In the genomic region with DNA sequence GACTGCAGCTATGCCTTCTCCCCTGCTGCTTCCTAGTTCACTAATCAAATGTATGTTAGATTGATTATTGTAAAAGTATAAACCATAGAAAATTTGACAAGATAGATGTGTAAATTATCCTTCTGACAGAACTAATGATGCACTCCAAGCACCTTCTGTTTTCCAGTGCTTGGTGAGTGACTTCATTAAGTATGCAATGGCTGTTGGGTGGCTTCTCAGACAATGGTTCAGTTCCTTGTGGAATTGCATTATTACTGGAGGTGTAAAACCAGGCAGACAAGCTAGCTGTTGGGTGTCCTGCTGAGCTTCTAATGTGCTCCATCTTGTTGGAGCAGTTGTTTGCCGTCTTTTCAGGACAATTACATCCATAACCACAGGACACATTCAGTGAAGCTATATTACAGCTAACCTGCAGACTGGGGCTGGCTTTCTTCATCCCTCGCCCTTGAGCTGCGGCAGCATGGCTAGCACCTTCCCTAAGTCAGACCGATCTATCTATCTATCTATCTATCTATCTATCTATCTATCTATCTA, we compare ENCODE assay signal across 18 mouse cellular contexts. TPM values are rescaled to one million over a fixed set of nuclear protein-coding genes. Genes with fewer than 3 reads are reported as not detected.
"Had no signal": no experiment of that assay in that cellular context is flagged by ENCODE, and none has a peak within 500 bp of the region (broad histone marks: within the 10 kb centered on the region; RNA-seq: fewer than 3 reads in every experiment).

No protein-coding gene starts in this region.

- H3K9me3 ChIP-seq: kidney, embryonic 15.5 days; limb, embryonic 10.5 days; liver, embryonic 15.5 days; midbrain, embryonic 10.5 days had no signal

- DNase-seq: kidney, adult 2 months; kidney, postnatal 14 days; lung, adult 2 months; lung, postnatal 10 days; lung, postnatal 4 days; midbrain, embryonic 14.5 days; retina, postnatal 1 day; right cerebral cortex, postnatal 4 days; spleen, adult 18-20 months; thymus, adult 18-20 months; thymus, postnatal 36 days had no signal

- H3K27me3 ChIP-seq: kidney, embryonic 15.5 days; liver, embryonic 15.5 days had no signal

- H3K4me2 ChIP-seq: kidney, embryonic 15.5 days; liver, embryonic 11.5 days; liver, embryonic 15.5 days had no signal

- H3K9ac ChIP-seq: kidney, embryonic 15.5 days; liver, embryonic 15.5 days had no signal

- H3K4me3 ChIP-seq: kidney, embryonic 15.5 days; left cerebral cortex, adult 2 months; limb, embryonic 10.5 days; liver, embryonic 15.5 days; midbrain, embryonic 10.5 days had no signal

- H3K27ac ChIP-seq: kidney, embryonic 15.5 days; left cerebral cortex, adult 2 months; limb, embryonic 10.5 days; liver, embryonic 15.5 days; midbrain, embryonic 10.5 days had no signal

- H3K4me1 ChIP-seq: kidney, embryonic 15.5 days; liver, embryonic 15.5 days; midbrain, embryonic 10.5 days had no signal

RNA-seq across cellular contexts. Expression of a gene that starts 54.1 kb away (rescaled TPM):
- total RNA-seq: megakaryocyte, adult 5-6 weeks had no signal
